Mouse (Mus musculus) midbrain, embryonic 11.5 days (tissue): ENCODE measurements at regions not wholly inside any gene's neighbourhood (a gene's known extent, or its start where the extent isn't known, plus 50 kb on each side); places are given as distances from the start of the nearest gene placed in this dataset.

Source experiments
- ATAC-seq: fragments of 200-750 bp; cut with Nextera tagmentation; 2 replicates; pipeline ENCODE4 v1.8.0; 2017; ENCODE audit warnings: moderate TSS enrichment, moderate library complexity; ENCODE audit not compliant: low FRiP score
- DNase-seq: peaks from one replicate; pipeline ENCODE4 v3.0.0; 2015; ENCODE audit warnings: low spot score; ENCODE audit errors: missing footprints
- H3K27ac ChIP-seq: fragments of 300-500 bp; sonication (generic); 2 replicates; pipeline ENCODE4 v1.5.1; 2014; ENCODE audit warnings: low read depth, low read length
- H3K27me3 ChIP-seq: fragments of 300-500 bp; sonication (generic); 2 replicates; pipeline ENCODE4 v1.6.1; 2014; ENCODE audit warnings: mild to moderate bottlenecking, low read length, moderate library complexity, mixed read lengths; ENCODE audit not compliant: control insufficient read depth, insufficient read depth
- H3K36me3 ChIP-seq: fragments of 300-500 bp; sonication (generic); 2 replicates; pipeline ENCODE4 v1.6.1; 2014; ENCODE audit warnings: mild to moderate bottlenecking, low read length, moderate library complexity, mixed read lengths; ENCODE audit not compliant: control insufficient read depth, insufficient read depth
- H3K4me1 ChIP-seq: fragments of 300-500 bp; sonication (generic); 2 replicates; pipeline ENCODE4 v1.6.1; 2014; ENCODE audit warnings: low read length; ENCODE audit not compliant: control insufficient read depth, insufficient read depth
- H3K4me2 ChIP-seq: fragments of 300-500 bp; sonication (generic); 2 replicates; pipeline ENCODE4 v1.6.1; 2014; ENCODE audit warnings: mild to moderate bottlenecking, moderate library complexity
- H3K4me3 ChIP-seq: fragments of 300-500 bp; sonication (generic); 2 replicates; pipeline ENCODE4 v1.5.1; 2014; ENCODE audit warnings: low read depth, low read length
- H3K9ac ChIP-seq: fragments of 300-500 bp; sonication (generic); 2 replicates; pipeline ENCODE4 v1.6.1; 2014; ENCODE audit warnings: low read length
- H3K9me3 ChIP-seq: fragments of 300-500 bp; sonication (generic); 2 replicates; pipeline ENCODE4 v1.6.1; 2016; ENCODE audit warnings: low read length; ENCODE audit not compliant: control insufficient read depth
- WGBS: fragments of 180-500 bp; shearing (Covaris S2); extraction: QIAGEN DNeasy Blood & Tissue Kit; methylation state at CpG from one replicate; pipeline ENCODE4 v1.1.7; 2014; 5-methylcytosine and 5-hydroxymethylcytosine counted together

GRCm38 (mm10) chr7:72851346-72851745 is 524.0 kb upstream of the Rgma start:
- Histone ChIP-seq H3K27ac (no peak overlapping the region), H3K4me1 (no peaks in the 10 kb centered on the region), H3K4me2 (no peak overlapping the region), H3K4me3 (no peak overlapping the region), H3K9me3 (no peaks in the 10 kb centered on the region), H3K27me3 (no peaks in the 10 kb centered on the region), H3K36me3 (no peaks in the 10 kb centered on the region), H3K9ac (no peak overlapping the region)
- WGBS: 91% methylated on average over 1 of the region's 1 CpGs
- ATAC-seq (no peak), DNase-seq (no peak)

GRCm38 (mm10) chr7:72854501-72855002 is 520.8 kb upstream of the Rgma start:
- no peaks in the 10 kb centered on the region for H3K36me3 ChIP-seq
- WGBS: 79% methylated on average over 2 of the region's 2 CpGs
- ATAC-seq: no peak

GRCm38 (mm10) chr7:72866966-72867754 is 508.1 kb upstream of the Rgma start:
- Histone ChIP-seq H3K4me3 (no peak overlapping the region), H3K27ac (no peak overlapping the region), H3K36me3 (no peaks in the 10 kb centered on the region), H3K9ac (no peak overlapping the region), H3K27me3 (no peaks in the 10 kb centered on the region), H3K4me1 (no peaks in the 10 kb centered on the region), H3K9me3 (no peaks in the 10 kb centered on the region), H3K4me2 (no peak overlapping the region)
- DNase-seq (no peak), ATAC-seq (no peak)
- 84% methylated on average over 6 of the region's 6 CpGs for WGBS

More at GRCm38 (mm10) chr7:72854501-72855002, 520.8 kb upstream of the Rgma start:
- H3K4me2 ChIP-seq: no peak overlapping the region
- no peak overlapping the region for H3K4me3 ChIP-seq
- no peak for DNase-seq
- no peaks in the 10 kb centered on the region for H3K27me3 ChIP-seq
- no peak overlapping the region for H3K9ac ChIP-seq
- no peak overlapping the region for H3K27ac ChIP-seq
- no peaks in the 10 kb centered on the region for H3K9me3 ChIP-seq
- no peaks in the 10 kb centered on the region for H3K4me1 ChIP-seq

- Histone ChIP-seq H3K27me3 (no peaks in the 10 kb centered on the region), H3K4me3 (no peak overlapping the region), H3K9ac (no peak overlapping the region), H3K4me1 (no peaks in the 10 kb centered on the region), H3K4me2 (no peak overlapping the region), H3K36me3 (no peaks in the 10 kb centered on the region), H3K9me3 (no peaks in the 10 kb centered on the region), H3K27ac (no peak overlapping the region)
- WGBS: 88% methylated on average over 4 of the region's 4 CpGs
- ATAC-seq: no peak
- DNase-seq: no peak
These were observed 506.2 kb upstream of the Rgma start for GRCm38 (mm10) chr7:72869068-72869467.

- H3K4me3 ChIP-seq: no peak overlapping the region
- no peak for ATAC-seq
- H3K36me3 ChIP-seq: no peaks in the 10 kb centered on the region
- 79% methylated on average over 6 of the region's 6 CpGs for WGBS
- H3K9ac ChIP-seq: no peak overlapping the region
- no peaks in the 10 kb centered on the region for H3K9me3 ChIP-seq
- no peak overlapping the region for H3K4me2 ChIP-seq
- DNase-seq: peak; percentile 79
- H3K27me3 ChIP-seq: no peaks in the 10 kb centered on the region
- no peak overlapping the region for H3K27ac ChIP-seq
- H3K4me1 ChIP-seq: no peaks in the 10 kb centered on the region
These were observed 474.5 kb upstream of the Rgma start for GRCm38 (mm10) chr7:72900816-72901215.

- Histone ChIP-seq H3K36me3 (no peaks in the 10 kb centered on the region), H3K27me3 (no peaks in the 10 kb centered on the region), H3K9me3 (no peaks in the 10 kb centered on the region), H3K9ac (no peak overlapping the region), H3K27ac (no peak overlapping the region), H3K4me1 (peaks cover 4% of the 10 kb centered on the region; the same call in 1 of the 2 replicates), H3K4me2 (no peak overlapping the region), H3K4me3 (no peak overlapping the region)
- ATAC-seq (no peak), DNase-seq (peak; percentile 33)
- 48% methylated on average over 2 of the region's 2 CpGs for WGBS
These were observed 469.4 kb upstream of the Rgma start for GRCm38 (mm10) chr7:72905891-72906290.

- Histone ChIP-seq H3K4me2 (no peak overlapping the region), H3K4me1 (peaks cover 4% of the 10 kb centered on the region; the same call in 1 of the 2 replicates), H3K36me3 (no peaks in the 10 kb centered on the region), H3K27me3 (no peaks in the 10 kb centered on the region), H3K9ac (no peak overlapping the region), H3K9me3 (no peaks in the 10 kb centered on the region), H3K27ac (no peak overlapping the region), H3K4me3 (no peak overlapping the region)
- DNase-seq (peak; percentile 69), ATAC-seq (no peak)
- 68% methylated on average over 4 of the region's 4 CpGs for WGBS
These were observed 468.8 kb upstream of the Rgma start for GRCm38 (mm10) chr7:72906536-72906935.

- Histone ChIP-seq H3K36me3 (no peaks in the 10 kb centered on the region), H3K4me1 (no peaks in the 10 kb centered on the region), H3K27ac (no peak overlapping the region), H3K9me3 (no peaks in the 10 kb centered on the region), H3K9ac (no peak overlapping the region), H3K27me3 (no peaks in the 10 kb centered on the region), H3K4me2 (no peak overlapping the region), H3K4me3 (no peak overlapping the region)
- 79% methylated on average over 20 of the region's 20 CpGs for WGBS
- ATAC-seq: no peak
- DNase-seq: peak; percentile 82
These were observed 448.4 kb upstream of the Rgma start for GRCm38 (mm10) chr7:72926772-72927380.

- Histone ChIP-seq H3K4me1 (no peaks in the 10 kb centered on the region), H3K27me3 (no peaks in the 10 kb centered on the region), H3K4me2 (no peak overlapping the region), H3K27ac (no peak overlapping the region), H3K9ac (no peak overlapping the region), H3K4me3 (no peak overlapping the region), H3K36me3 (no peaks in the 10 kb centered on the region), H3K9me3 (no peaks in the 10 kb centered on the region)
- ATAC-seq (no peak), DNase-seq (no peak)
- 95% methylated on average over 2 of the region's 2 CpGs for WGBS
These were observed 436.5 kb upstream of the Rgma start for GRCm38 (mm10) chr7:72938842-72939241.
